Mouse (Mus musculus): Measurements from ENCODE around the gene Nectin1.

DNA sequence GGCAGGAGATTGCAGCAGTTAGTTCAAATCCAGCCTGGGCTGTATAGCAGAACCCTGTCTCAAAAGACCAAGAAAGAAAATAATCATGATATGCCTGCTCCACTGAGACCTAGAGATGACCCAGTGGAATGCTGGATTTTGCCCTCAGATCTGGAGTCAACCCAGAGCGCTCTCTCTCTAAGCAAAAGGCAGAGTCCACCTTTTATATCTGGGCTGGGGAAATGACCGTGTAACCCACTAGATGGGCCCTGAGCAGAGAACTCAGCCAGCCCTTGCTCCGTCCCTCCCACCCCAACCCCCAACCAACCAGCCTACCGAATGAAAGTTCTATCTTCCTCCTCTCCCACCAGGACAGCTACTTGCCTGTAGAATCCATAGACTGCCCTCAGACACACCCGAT, 81.4 kb downstream of the Nectin1 start:
- TF ChIP-seq SIN3A (IDR thresholded peaks at IDR 0.05; ENCODE audit: low read length) (no peak), CTCF (IDR thresholded peaks at IDR 0.05 in 2 of 3, conservative IDR thresholded peaks at IDR 0.05 in 1 of 3; ENCODE audit: control insufficient read depth in 1 of 3, insufficient read depth in 1 of 3, low read depth in 2 of 3, low read length in 3 of 3, poor library complexity in 1 of 3, severe bottlenecking in 1 of 3) (no peak), MAFK (IDR thresholded peaks at IDR 0.05; ENCODE audit: borderline replicate concordance, low read depth, low read length) (no peak), EP300 (IDR thresholded peaks at IDR 0.05; ENCODE audit: low read depth in 1 of 2, low read length in 2 of 2) (no peak), MYB (IDR thresholded peaks at IDR 0.05; ENCODE audit: low read depth, low read length) (no peak), UBTF (IDR thresholded peaks at IDR 0.05; ENCODE audit: borderline replicate concordance, insufficient read depth, low read depth, low read length) (no peak), USF1 (IDR thresholded peaks at IDR 0.05; ENCODE audit: low read depth, low read length) (no peak), ZC3H11A (IDR thresholded peaks at IDR 0.05; ENCODE audit: low read depth, low read length) (no peak), NRF1 (IDR thresholded peaks at IDR 0.05; ENCODE audit: insufficient read depth, low read depth, low read length, poor library complexity, severe bottlenecking) (no peak), MYC (IDR thresholded peaks at IDR 0.05; ENCODE audit: low read depth, low read length) (no peak), POLR2A (IDR thresholded peaks at IDR 0.05; ENCODE audit: control insufficient read depth in 1 of 2, insufficient read depth in 1 of 2, low read depth in 1 of 2, low read length in 2 of 2, poor library complexity in 1 of 2) (no peak)
